Mouse (Mus musculus) erythroblast, embryonic 14.5 days (primary cell): Measurements from ENCODE around the gene Ubxn11.

ENCODE experiments used
- GATA1 ChIP-seq: IDR thresholded peaks from 2 replicates; pipeline ENCODE4 v1.6.1; 2012; ENCODE audit warnings: low read length, inconsistent platforms, mixed read lengths
- TAL1 ChIP-seq: IDR thresholded peaks from 3 replicates; pipeline ENCODE4 v1.6.1; 2012; ENCODE audit warnings: low read length, inconsistent platforms, mixed read lengths

DNA sequence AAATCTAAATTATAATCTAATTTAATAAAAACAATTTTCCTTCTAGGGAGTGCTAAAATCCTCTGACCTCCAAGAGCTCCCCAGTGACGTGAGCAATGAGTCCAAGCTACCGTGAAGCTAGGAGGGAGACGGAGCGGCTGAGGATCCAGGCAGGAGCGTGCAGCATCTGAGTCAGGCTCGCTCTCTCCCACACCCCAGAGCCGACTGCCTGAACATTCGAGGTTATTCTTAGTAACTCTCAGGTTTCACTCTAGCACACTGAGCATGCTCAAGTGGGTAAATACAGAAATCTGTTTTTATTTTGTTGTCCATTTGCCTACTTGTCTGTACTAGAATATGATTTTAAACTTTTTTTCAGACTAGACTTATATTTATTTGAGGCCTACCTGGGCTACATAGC is 54.4 kb downstream of the Ubxn11 start:
- no peak for TF ChIP-seq TAL1
- TF ChIP-seq GATA1, result no peak
